Mouse (Mus musculus) stomach, embryonic 15.5 days (tissue): ENCODE measurements at regions not wholly inside any gene's neighbourhood (a gene's known extent, or its start where the extent isn't known, plus 50 kb on each side); places are given as distances from the start of the nearest gene placed in this dataset.

Experiments
- ATAC-seq: fragments of 200-750 bp; cut with Nextera tagmentation; 2 replicates; pipeline ENCODE4 v1.8.0; 2017; ENCODE audit warnings: low read depth, moderate number of reproducible peaks, moderate TSS enrichment; ENCODE audit not compliant: insufficient read depth, low FRiP score
- H3K27ac ChIP-seq: fragments of 300-500 bp; sonication (generic); 2 replicates; pipeline ENCODE4 v1.5.1; 2015; ENCODE audit warnings: mild to moderate bottlenecking, inconsistent platforms
- H3K27me3 ChIP-seq: fragments of 300-500 bp; sonication (generic); replicated peaks from 2 replicates; pipeline ENCODE4 v1.6.1; 2015; ENCODE audit warnings: inconsistent platforms
- H3K36me3 ChIP-seq: fragments of 300-500 bp; sonication (generic); 2 replicates; pipeline ENCODE4 v1.6.1; 2015; ENCODE audit warnings: inconsistent platforms
- H3K4me1 ChIP-seq: fragments of 300-500 bp; sonication (generic); 2 replicates; pipeline ENCODE4 v1.6.1; 2015; ENCODE audit warnings: inconsistent platforms
- H3K4me2 ChIP-seq: fragments of 300-500 bp; sonication (generic); 2 replicates; pipeline ENCODE4 v1.6.1; 2015; ENCODE audit warnings: mild to moderate bottlenecking, inconsistent platforms
- H3K4me3 ChIP-seq: fragments of 300-500 bp; sonication (generic); replicated peaks from 2 replicates; pipeline ENCODE4 v1.5.1; 2015; ENCODE audit warnings: inconsistent platforms
- H3K9ac ChIP-seq: fragments of 300-500 bp; sonication (generic); 2 replicates; pipeline ENCODE4 v1.6.1; 2015; ENCODE audit warnings: inconsistent platforms
- H3K9me3 ChIP-seq: fragments of 300-500 bp; sonication (generic); 2 replicates; pipeline ENCODE4 v1.6.1; 2016; ENCODE audit warnings: inconsistent platforms
- WGBS: fragments of 180-500 bp; shearing (Covaris S2); methylation state at CpG from one replicate; pipeline ENCODE4 v1.1.7; 2015; 5-methylcytosine and 5-hydroxymethylcytosine counted together

DNA sequence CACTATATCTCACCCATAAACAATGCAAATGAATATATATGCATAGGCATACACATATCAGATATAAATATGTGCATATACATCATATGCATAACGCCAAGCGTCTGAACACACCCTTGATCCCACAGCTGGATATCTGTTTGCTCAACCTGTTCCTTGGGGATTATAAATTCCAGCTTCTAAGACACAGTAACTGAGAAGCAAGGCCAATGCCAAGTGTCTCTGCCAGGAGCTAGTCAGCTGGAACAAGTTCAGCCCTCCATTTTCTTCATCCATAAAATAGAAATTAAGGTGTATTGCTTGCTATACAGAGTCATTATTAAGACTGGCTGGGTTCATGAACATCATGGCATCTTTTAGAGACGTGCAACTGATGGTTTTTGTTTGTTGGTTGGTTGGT is 116.3 kb downstream of the Arl4a start:
- Histone ChIP-seq H3K4me3 (no peak overlapping the region), H3K9me3 (no peaks in the 10 kb centered on the region), H3K27me3 (no peaks in the 10 kb centered on the region), H3K4me2 (no peak overlapping the region), H3K4me1 (no peaks in the 10 kb centered on the region), H3K27ac (no peak overlapping the region), H3K36me3 (no peaks in the 10 kb centered on the region), H3K9ac (no peak overlapping the region)
- 76% methylated on average over 3 of the region's 3 CpGs for WGBS
- no peak for ATAC-seq

- Histone ChIP-seq H3K4me3 (no peak overlapping the region), H3K4me1 (no peaks in the 10 kb centered on the region), H3K9ac (no peak overlapping the region), H3K27me3 (no peaks in the 10 kb centered on the region), H3K36me3 (no peaks in the 10 kb centered on the region), H3K4me2 (no peak overlapping the region), H3K9me3 (no peaks in the 10 kb centered on the region), H3K27ac (peak overlapping the region; percentile 2; the same call in 1 of the 2 replicates)
- 20% methylated on average over 8 of the region's 8 CpGs for WGBS
- ATAC-seq = peak; percentile 39; the same call in 1 of the 2 replicates
Measured at GRCm38 (mm10) chr12:39920466-39920913, 117.3 kb downstream of the Arl4a start.

DNA sequence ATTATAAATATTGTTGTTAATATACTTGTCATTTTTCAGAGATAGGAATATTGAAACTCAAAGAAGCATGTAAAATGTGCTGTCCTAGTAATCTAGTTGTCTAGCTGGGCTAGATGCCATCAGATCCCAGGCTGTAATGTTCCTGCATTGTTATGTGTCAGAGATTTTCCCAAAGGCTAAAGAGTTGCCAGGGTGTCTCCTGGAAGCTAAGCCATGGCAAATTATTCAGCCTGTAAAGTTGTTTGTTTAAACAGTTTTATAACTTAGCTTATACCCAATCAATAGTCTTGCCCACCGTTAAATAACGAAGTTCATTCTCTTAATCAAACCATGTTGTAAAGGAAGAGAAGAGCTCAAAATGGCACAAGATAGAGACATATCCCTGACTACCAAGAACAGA is 117.9 kb downstream of the Arl4a start:
- ATAC-seq = no peak
- Histone ChIP-seq H3K27ac (no peak overlapping the region), H3K9me3 (no peaks in the 10 kb centered on the region), H3K9ac (no peak overlapping the region), H3K4me2 (no peak overlapping the region), H3K4me3 (no peak overlapping the region), H3K4me1 (no peaks in the 10 kb centered on the region), H3K36me3 (no peaks in the 10 kb centered on the region), H3K27me3 (no peaks in the 10 kb centered on the region)
- WGBS = 79% methylated on average over 2 of the region's 2 CpGs

DNA sequence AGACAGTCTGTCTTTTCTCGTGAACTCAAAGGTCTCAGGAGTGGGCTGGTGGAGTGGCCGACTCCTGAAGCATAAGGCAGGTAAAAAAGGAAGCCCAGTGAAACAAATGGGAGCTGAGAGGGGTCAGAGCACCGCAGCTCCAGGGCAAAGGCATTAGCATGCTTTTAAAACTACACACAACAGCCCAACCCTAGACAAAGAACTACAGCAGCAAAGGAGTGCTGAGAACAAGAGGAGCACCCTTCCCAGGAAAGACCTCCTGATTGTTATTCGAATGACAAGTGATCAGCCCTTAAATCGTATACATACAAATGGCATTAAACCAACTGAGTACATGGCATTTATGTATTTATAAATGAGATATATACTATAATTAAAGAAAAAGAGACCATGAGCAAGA is 149.3 kb downstream of the Arl4a start:
- no peak overlapping the region for H3K9ac ChIP-seq
- no peak overlapping the region for H3K27ac ChIP-seq
- no peaks in the 10 kb centered on the region for H3K9me3 ChIP-seq
- H3K4me1 ChIP-seq = no peaks in the 10 kb centered on the region
- no peaks in the 10 kb centered on the region for H3K36me3 ChIP-seq
- 66% methylated on average over 5 of the region's 5 CpGs for WGBS
- H3K27me3 ChIP-seq = no peaks in the 10 kb centered on the region
- H3K4me2 ChIP-seq = no peak overlapping the region
- no peak overlapping the region for H3K4me3 ChIP-seq
- no peak for ATAC-seq

GRCm38 (mm10) chr12:39885366-39885765 is 152.5 kb downstream of the Arl4a start:
- Histone ChIP-seq H3K9ac (no peak overlapping the region), H3K27me3 (no peaks in the 10 kb centered on the region), H3K27ac (no peak overlapping the region), H3K4me3 (no peak overlapping the region), H3K9me3 (no peaks in the 10 kb centered on the region), H3K36me3 (no peaks in the 10 kb centered on the region), H3K4me2 (no peak overlapping the region), H3K4me1 (no peaks in the 10 kb centered on the region)
- 77% methylated on average over 3 of the region's 3 CpGs for WGBS
- no peak for ATAC-seq

GRCm38 (mm10) chr12:39880309-39880708 is 157.5 kb downstream of the Arl4a start:
- Histone ChIP-seq H3K27ac (no peak overlapping the region), H3K9me3 (no peaks in the 10 kb centered on the region), H3K4me3 (no peak overlapping the region), H3K4me1 (no peaks in the 10 kb centered on the region), H3K9ac (no peak overlapping the region), H3K27me3 (no peaks in the 10 kb centered on the region), H3K36me3 (no peaks in the 10 kb centered on the region), H3K4me2 (no peak overlapping the region)
- 80% methylated on average over 1 of the region's 1 CpGs for WGBS
- no peak for ATAC-seq

DNA sequence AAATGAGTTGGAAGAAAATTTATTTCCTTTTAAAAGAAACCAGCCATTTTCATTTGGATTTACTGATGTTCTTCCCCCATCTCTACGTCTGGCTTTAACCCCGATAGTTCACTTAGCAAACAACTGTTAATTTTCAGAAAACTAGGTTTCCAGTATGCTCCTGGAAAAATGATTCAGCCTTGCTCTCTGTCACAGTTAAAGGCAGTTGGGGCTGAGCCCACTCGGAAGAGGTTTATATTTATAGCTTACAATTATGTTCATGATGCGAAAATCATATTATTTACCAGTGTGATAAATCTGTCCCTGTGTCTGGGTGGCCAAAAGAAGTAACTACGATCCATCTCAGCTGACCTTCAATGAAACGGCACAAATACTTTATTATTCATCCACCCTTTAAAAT is 163.9 kb downstream of the Arl4a start:
- WGBS = 66% methylated on average over 6 of the region's 6 CpGs
- Histone ChIP-seq H3K9me3 (no peaks in the 10 kb centered on the region), H3K9ac (no peak overlapping the region), H3K4me1 (no peaks in the 10 kb centered on the region), H3K36me3 (no peaks in the 10 kb centered on the region), H3K27ac (no peak overlapping the region), H3K27me3 (no peaks in the 10 kb centered on the region), H3K4me2 (no peak overlapping the region), H3K4me3 (no peak overlapping the region)
- no peak for ATAC-seq

- H3K4me3 ChIP-seq = no peak overlapping the region
- H3K36me3 ChIP-seq = no peaks in the 10 kb centered on the region
- H3K27ac ChIP-seq = no peak overlapping the region
- no peaks in the 10 kb centered on the region for H3K4me1 ChIP-seq
- no peak overlapping the region for H3K9ac ChIP-seq
- H3K4me2 ChIP-seq = no peak overlapping the region
- ATAC-seq = no peak
- H3K27me3 ChIP-seq = no peaks in the 10 kb centered on the region
- WGBS = 84% methylated on average over 1 of the region's 1 CpGs
- no peaks in the 10 kb centered on the region for H3K9me3 ChIP-seq
Measured at GRCm38 (mm10) chr12:39861797-39862196, 176.0 kb downstream of the Arl4a start.

GRCm38 (mm10) chr12:39851610-39852009 is 186.2 kb downstream of the Arl4a start:
- Histone ChIP-seq H3K27me3 (no peaks in the 10 kb centered on the region), H3K36me3 (no peaks in the 10 kb centered on the region), H3K4me2 (no peak overlapping the region), H3K27ac (no peak overlapping the region), H3K9ac (no peak overlapping the region), H3K4me1 (no peaks in the 10 kb centered on the region), H3K4me3 (no peak overlapping the region), H3K9me3 (no peaks in the 10 kb centered on the region)
- WGBS = 80% methylated on average over 6 of the region's 6 CpGs
- ATAC-seq = no peak

DNA sequence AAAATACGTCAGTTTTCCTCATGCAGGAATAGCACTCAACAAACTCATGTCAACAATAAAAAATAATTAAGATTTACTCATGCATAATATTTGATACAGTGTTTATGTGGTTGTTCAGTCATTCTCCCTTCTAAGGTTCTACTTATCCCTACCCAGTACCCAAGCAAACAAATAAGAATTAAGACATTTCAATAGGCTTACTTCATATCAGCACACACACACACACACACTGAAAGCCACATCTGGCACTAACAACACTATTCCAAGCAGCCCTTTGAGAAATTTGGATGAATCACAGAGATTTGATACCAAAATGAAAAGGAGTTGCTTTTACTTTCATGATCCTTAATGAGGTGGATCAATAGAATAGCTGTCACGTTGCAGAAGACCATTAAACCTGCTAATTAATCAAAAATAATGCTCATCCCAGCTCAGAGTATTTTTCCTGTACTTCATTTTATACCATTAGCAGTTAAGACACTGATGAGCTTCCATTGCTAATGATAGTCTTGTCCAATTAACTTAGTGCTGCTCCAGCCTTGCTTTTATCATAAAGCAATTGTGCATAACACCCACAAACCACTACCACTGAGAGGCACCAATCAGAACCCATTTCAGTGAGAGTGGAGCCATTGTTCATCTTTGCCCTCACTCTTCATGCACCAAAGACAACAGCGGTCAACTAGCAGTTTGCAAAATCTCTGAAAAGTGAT is 188.3 kb downstream of the Arl4a start:
- Histone ChIP-seq H3K4me1 (no peaks in the 10 kb centered on the region), H3K36me3 (no peaks in the 10 kb centered on the region), H3K4me3 (no peak overlapping the region), H3K9ac (no peak overlapping the region), H3K4me2 (no peak overlapping the region), H3K9me3 (no peaks in the 10 kb centered on the region), H3K27ac (no peak overlapping the region), H3K27me3 (no peaks in the 10 kb centered on the region)
- no peak for ATAC-seq
- WGBS = 74% methylated on average over 3 of the region's 3 CpGs

GRCm38 (mm10) chr12:39840615-39841014 is 197.2 kb downstream of the Arl4a start:
- Histone ChIP-seq H3K27ac (no peak overlapping the region), H3K4me2 (no peak overlapping the region), H3K27me3 (no peaks in the 10 kb centered on the region), H3K9ac (no peak overlapping the region), H3K9me3 (no peaks in the 10 kb centered on the region), H3K4me1 (no peaks in the 10 kb centered on the region), H3K36me3 (no peaks in the 10 kb centered on the region), H3K4me3 (no peak overlapping the region)
- ATAC-seq = no peak
- WGBS = 82% methylated on average over 2 of the region's 2 CpGs

GRCm38 (mm10) chr12:39840179-39840578 is 197.6 kb downstream of the Arl4a start:
- Histone ChIP-seq H3K9me3 (no peaks in the 10 kb centered on the region), H3K9ac (no peak overlapping the region), H3K4me3 (no peak overlapping the region), H3K36me3 (no peaks in the 10 kb centered on the region), H3K27me3 (no peaks in the 10 kb centered on the region), H3K4me1 (no peaks in the 10 kb centered on the region), H3K27ac (no peak overlapping the region), H3K4me2 (no peak overlapping the region)
- 63% methylated on average over 1 of the region's 1 CpGs for WGBS
- ATAC-seq = no peak

DNA sequence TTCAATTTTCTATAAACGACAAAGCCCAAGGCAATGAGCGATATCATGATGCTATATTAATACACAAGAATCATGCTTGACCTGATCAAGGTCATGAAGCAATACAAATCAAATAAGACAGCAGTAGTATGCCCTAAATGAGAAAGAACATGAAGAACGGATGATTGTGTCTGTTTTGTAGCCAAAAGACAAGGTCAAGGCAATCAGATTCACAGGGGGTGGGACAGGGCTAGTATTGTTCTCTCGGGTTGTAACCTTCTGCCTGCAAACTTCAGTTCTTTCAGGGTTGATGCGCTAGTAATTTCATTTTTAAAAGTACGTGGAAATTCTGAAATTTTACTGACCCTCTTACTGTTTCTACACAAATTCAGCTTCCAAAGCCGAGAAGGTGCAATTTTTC is 206.7 kb downstream of the Arl4a start:
- H3K9ac ChIP-seq = no peak overlapping the region
- 75% methylated on average over 7 of the region's 7 CpGs for WGBS
- ATAC-seq = no peak
- H3K4me3 ChIP-seq = no peak overlapping the region
- no peak overlapping the region for H3K4me2 ChIP-seq
- no peaks in the 10 kb centered on the region for H3K36me3 ChIP-seq
- H3K27me3 ChIP-seq = no peaks in the 10 kb centered on the region
- no peaks in the 10 kb centered on the region for H3K4me1 ChIP-seq
- H3K27ac ChIP-seq = no peak overlapping the region
- H3K9me3 ChIP-seq = no peaks in the 10 kb centered on the region
